Mouse (Mus musculus) intestine, embryonic 16.5 days (tissue): ENCODE results near the gene Rnase12. TPM values are rescaled to one million over a fixed set of nuclear protein-coding genes. Genes with fewer than 3 reads are reported as not detected.

ENCODE experiments used
- ATAC-seq: fragments of 200-750 bp; cut with Nextera tagmentation; 2 replicates; pipeline ENCODE4 v1.8.0; 2017; ENCODE audit warnings: moderate TSS enrichment, moderate library complexity
- H3K27ac ChIP-seq: fragments of 300-500 bp; sonication (generic); 2 replicates; pipeline ENCODE4 v1.5.1; 2014; ENCODE audit warnings: mild to moderate bottlenecking, low read length
- H3K27me3 ChIP-seq: fragments of 300-500 bp; sonication (generic); replicated peaks from 2 replicates; pipeline ENCODE4 v1.6.1; 2014; ENCODE audit warnings: low read length, control low read depth, mixed read lengths; ENCODE audit not compliant: control insufficient read depth, insufficient read depth
- H3K36me3 ChIP-seq: fragments of 300-500 bp; sonication (generic); 2 replicates; pipeline ENCODE4 v1.6.1; 2014; ENCODE audit warnings: low read length, control low read depth; ENCODE audit not compliant: control insufficient read depth, insufficient read depth
- H3K4me1 ChIP-seq: fragments of 300-500 bp; sonication (generic); 2 replicates; pipeline ENCODE4 v1.6.1; 2014; ENCODE audit warnings: low read length, control low read depth, mixed read lengths; ENCODE audit not compliant: control insufficient read depth, insufficient read depth
- H3K4me2 ChIP-seq: fragments of 300-500 bp; sonication (generic); 2 replicates; pipeline ENCODE4 v1.6.1; 2014; ENCODE audit warnings: low read depth, low read length, control low read depth
- H3K4me3 ChIP-seq: fragments of 300-500 bp; sonication (generic); 2 replicates; pipeline ENCODE4 v1.5.1; 2014; ENCODE audit warnings: mild to moderate bottlenecking, low read length
- H3K9ac ChIP-seq: fragments of 300-500 bp; sonication (generic); 2 replicates; pipeline ENCODE4 v1.6.1; 2014; ENCODE audit warnings: low read depth, low read length
- H3K9me3 ChIP-seq: fragments of 300-500 bp; sonication (generic); 2 replicates; pipeline ENCODE4 v1.6.1; 2016; ENCODE audit warnings: low read length, control low read depth; ENCODE audit not compliant: control insufficient read depth
- WGBS: fragments of 180-500 bp; shearing (Covaris S2); extraction: QIAGEN DNeasy Blood & Tissue Kit; methylation state at CpG from one replicate; pipeline ENCODE4 v1.1.7; 2014; 5-methylcytosine and 5-hydroxymethylcytosine counted together
- polyA plus RNA-seq: library from polyadenylated mRNA; unstranded; fragments of >200 nt; fragmentation: Nextera tagmentation; extraction: Ambion mirVana; gene quantifications from 2 replicates; pipeline ENCODE4 v1.2.1, GENCODE M21; 2015

Rnase12 gene
- polyA plus RNA-seq, 1 experiment from 2014 or later, result 0.54 TPM

DNA sequence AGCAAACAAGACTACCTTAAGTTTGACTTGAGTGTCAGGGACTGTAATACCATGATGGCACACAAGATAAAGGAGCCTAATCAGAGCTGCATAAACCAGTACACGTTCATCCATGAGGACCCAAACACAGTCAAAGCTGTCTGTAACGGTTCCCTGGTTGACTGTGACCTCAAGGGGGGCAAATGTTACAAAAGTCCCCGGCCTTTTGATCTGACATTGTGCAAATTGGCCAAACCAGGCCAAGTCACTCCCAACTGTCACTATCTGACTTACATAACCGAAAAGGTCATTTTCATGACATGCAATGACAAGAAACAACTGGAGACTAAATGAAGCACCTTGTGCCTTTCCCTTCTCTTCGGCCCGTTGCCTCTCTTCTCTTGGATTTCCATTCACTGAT, 47.9 kb downstream of the Rnase12 start:
- H3K4me2 ChIP-seq, result no peak overlapping the region
- H3K9ac ChIP-seq, result no peak overlapping the region
- H3K4me1 ChIP-seq, result no peaks in the 10 kb centered on the region
- no peaks in the 10 kb centered on the region for H3K27me3 ChIP-seq
- H3K4me3 ChIP-seq, result no peak overlapping the region
- no peaks in the 10 kb centered on the region for H3K9me3 ChIP-seq
- no peak for ATAC-seq
- H3K27ac ChIP-seq, result peak overlapping the region; percentile 83
- 87% methylated on average over 6 of the region's 6 CpGs for WGBS
- H3K36me3 ChIP-seq, result no peaks in the 10 kb centered on the region

DNA sequence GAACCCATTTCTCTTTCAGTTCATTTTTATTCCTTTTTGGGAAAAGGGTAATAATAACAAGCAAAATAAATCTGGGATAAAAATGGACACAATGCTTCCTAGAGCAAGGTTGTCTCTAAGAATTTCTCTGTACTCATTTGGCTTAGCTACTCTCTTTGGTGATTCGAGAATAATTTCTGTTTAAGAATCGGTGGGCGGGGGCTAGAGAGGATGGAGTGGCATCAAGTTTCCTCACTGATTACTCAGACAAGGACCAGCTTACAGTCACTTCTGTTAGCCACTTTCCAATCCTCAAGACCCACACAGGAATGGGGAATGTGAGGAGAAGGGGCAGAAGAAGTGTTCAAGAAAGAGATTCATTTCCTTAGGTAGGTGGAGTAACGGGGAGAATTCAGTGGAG, 48.7 kb downstream of the Rnase12 start:
- ATAC-seq, result no peak
- no peak overlapping the region for H3K4me2 ChIP-seq
- no peak overlapping the region for H3K4me3 ChIP-seq
- 74% methylated on average over 4 of the region's 4 CpGs for WGBS
- H3K36me3 ChIP-seq, result no peaks in the 10 kb centered on the region
- no peaks in the 10 kb centered on the region for H3K4me1 ChIP-seq
- no peak overlapping the region for H3K9ac ChIP-seq
- H3K27me3 ChIP-seq, result no peaks in the 10 kb centered on the region
- H3K9me3 ChIP-seq, result no peaks in the 10 kb centered on the region
- peak overlapping the region; percentile 83 for H3K27ac ChIP-seq

DNA sequence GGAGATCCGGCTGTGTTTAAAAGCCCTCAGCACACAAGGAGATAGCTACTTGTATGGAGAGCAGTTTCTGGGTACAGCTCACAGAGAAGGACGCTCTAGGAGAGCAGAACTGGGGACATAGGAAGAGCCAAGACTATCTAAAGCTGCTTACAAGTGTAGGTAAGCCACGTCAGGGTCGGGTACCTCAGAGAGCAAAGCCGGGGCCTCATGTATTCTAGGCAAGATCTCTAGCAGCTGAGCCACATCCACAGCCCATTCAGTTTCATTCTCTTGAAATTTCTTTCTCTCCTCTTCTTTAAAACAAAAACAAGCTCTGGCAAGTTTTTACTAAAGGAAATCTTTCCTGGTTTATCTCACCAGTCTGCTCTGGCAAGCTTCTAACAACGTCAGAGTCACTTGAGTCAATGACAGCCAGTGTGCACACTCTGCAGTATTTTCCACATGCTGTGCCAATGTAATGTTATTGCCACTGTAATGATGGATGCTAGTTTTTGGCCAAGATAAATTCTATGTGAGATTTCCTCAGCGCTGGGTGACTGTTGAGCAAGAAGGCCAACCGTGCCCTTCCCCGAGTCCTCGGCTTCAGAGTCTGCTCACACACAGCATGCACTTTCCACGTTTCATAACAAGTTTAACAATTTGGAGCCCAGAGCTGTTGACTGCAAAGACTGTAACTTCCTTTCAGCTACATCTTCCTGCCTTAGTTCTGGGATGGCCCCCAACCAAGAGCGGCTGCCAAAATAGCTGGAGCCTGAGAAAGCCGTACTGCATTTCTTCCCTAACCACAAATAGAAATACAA, 49.3 kb downstream of the Rnase12 start:
- Histone ChIP-seq H3K9ac (peak overlapping the region; percentile 31; the same call in 1 of the 2 replicates), H3K27ac (peak overlapping the region; percentile 76), H3K4me1 (no peaks in the 10 kb centered on the region), H3K4me2 (peak overlapping the region; percentile 9; the same call in 1 of the 2 replicates), H3K9me3 (no peaks in the 10 kb centered on the region), H3K27me3 (no peaks in the 10 kb centered on the region), H3K36me3 (no peaks in the 10 kb centered on the region), H3K4me3 (no peak overlapping the region)
- WGBS, result 47% methylated on average over 13 of the region's 13 CpGs
- ATAC-seq, result peak; percentile 81

DNA sequence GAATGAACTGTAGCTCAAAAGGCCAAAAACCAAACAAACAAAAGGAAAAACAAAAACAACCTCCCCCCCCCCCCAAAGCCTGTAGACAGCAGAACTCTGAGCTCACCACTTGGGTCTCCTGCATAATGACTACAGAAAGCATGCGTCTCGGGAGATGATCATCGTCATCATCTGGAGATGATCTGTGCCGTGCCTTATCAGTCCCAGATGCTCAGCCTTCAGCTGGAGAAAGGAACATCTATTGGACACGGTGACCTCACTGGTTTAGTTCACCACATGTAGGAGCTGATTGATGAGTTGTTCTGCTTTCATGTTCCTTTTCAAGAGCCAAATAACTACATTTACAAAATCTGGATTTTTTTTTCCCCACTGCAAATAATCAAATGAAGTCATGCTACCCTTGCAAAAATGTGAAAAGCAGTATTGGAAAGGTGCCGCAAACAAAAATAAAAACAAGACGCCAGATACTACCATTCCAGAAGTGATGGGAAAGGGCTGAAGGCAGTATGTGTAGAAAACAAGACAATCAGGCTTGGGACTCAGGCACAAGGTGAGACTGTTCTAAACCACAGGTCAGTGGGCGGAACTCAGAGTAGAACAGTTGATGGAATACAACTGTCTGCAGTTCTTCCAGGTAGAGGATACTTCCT, 50.2 kb downstream of the Rnase12 start, which contains the start of gene Rnase10:
Gene Rnase10, plus strand, starts transcription at position 600 of the 650 bp plus-strand sequence.
- no peaks in the 10 kb centered on the region for H3K36me3 ChIP-seq
- H3K9me3 ChIP-seq, result no peaks in the 10 kb centered on the region
- ATAC-seq, result no peak
- H3K4me1 ChIP-seq, result no peaks in the 10 kb centered on the region
- no peaks in the 10 kb centered on the region for H3K27me3 ChIP-seq
- H3K4me3 ChIP-seq, result no peak within 1 kb of the TSS
- peak within 1 kb of the TSS; percentile 9; the same call in 1 of the 2 replicates for H3K4me2 ChIP-seq
- H3K27ac ChIP-seq, result peak within 1 kb of the TSS; percentile 76
- 85% methylated on average over 8 of the region's 8 CpGs for WGBS
- H3K9ac ChIP-seq, result peak within 1 kb of the TSS; percentile 31; the same call in 1 of the 2 replicates

Other genes with a start within 250 kb of the Rnase12 start
- not detected in 2 replicates for gene Ccnb1ip1, start 249.9 kb downstream of the Rnase12 start, polyA plus RNA-seq
- gene Parp2, start 249.8 kb downstream of the Rnase12 start, polyA plus RNA-seq, result 56.4 and 60.6 TPM in 2 replicates
- 12.6 and 16.0 TPM in 2 replicates for gene Tep1, start 187.1 kb downstream of the Rnase12 start, polyA plus RNA-seq
- 0.21 and 0.23 TPM in 2 replicates for gene Klhl33, start 160.2 kb downstream of the Rnase12 start, polyA plus RNA-seq
- gene Osgep, start 132.8 kb downstream of the Rnase12 start, polyA plus RNA-seq, result 131 and 133 TPM in 2 replicates
- 208 and 232 TPM in 2 replicates for gene Apex1, start 132.7 kb downstream of the Rnase12 start, polyA plus RNA-seq
- gene Pip4p1, start 126.8 kb downstream of the Rnase12 start, polyA plus RNA-seq, result 58.0 and 67.0 TPM in 2 replicates
- 111 and 116 TPM in 2 replicates for gene Pnp, start 126.6 kb downstream of the Rnase12 start, polyA plus RNA-seq
- gene Gm49342, start 113.1 kb downstream of the Rnase12 start, polyA plus RNA-seq, result not detected in 2 replicates
- 3.7 and 5.3 TPM in 2 replicates for gene Pnp2, start 101.7 kb downstream of the Rnase12 start, polyA plus RNA-seq
- 0.20 and 0.29 TPM in 2 replicates for gene Rnase10, start 49.9 kb downstream of the Rnase12 start, polyA plus RNA-seq
- not detected in 2 replicates for gene Rnase9, start 15.8 kb downstream of the Rnase12 start, polyA plus RNA-seq
- not detected in 2 replicates for gene Rnase11, start 7.5 kb downstream of the Rnase12 start, polyA plus RNA-seq
- gene Olfr750, start 16.8 kb upstream of the Rnase12 start, polyA plus RNA-seq, result not detected in 2 replicates
- gene Rnase4, start 33.4 kb upstream of the Rnase12 start, polyA plus RNA-seq, result 288 and 336 TPM in 2 replicates
- gene Ang, start 33.5 kb upstream of the Rnase12 start, polyA plus RNA-seq, result 76.1 and 85.7 TPM in 2 replicates
- not detected in 2 replicates for gene Eddm3b, start 56.8 kb upstream of the Rnase12 start, polyA plus RNA-seq
- 1.5 and 1.6 TPM in 2 replicates for gene Rnase6, start 66.2 kb upstream of the Rnase12 start, polyA plus RNA-seq
- 107 and 192 TPM in 2 replicates for gene Rnase1, start 89.1 kb upstream of the Rnase12 start, polyA plus RNA-seq
- gene Rnase2b, start 104.6 kb upstream of the Rnase12 start, polyA plus RNA-seq, result not detected in 2 replicates
- gene Ang2, start 141.5 kb upstream of the Rnase12 start, polyA plus RNA-seq, result not detected in 2 replicates
- gene Ear14, start 145.7 kb upstream of the Rnase12 start, polyA plus RNA-seq, result not detected in 2 replicates
- not detected in 2 replicates for gene Rnase2a, start 198.5 kb upstream of the Rnase12 start, polyA plus RNA-seq